Mouse (Mus musculus): ENCODE data around the gene Bmpr1b. TPM values are rescaled to one million over a fixed set of nuclear protein-coding genes. Genes with fewer than 3 reads are reported as not detected.

Bmpr1b gene
- polyA plus RNA-seq, 1 experiment: not detected

GRCm38 (mm10) chr3:142089684-142090083, 79.5 kb downstream of the Bmpr1b start:
- Histone ChIP-seq H3K9me3 (0 out of 2 replicates have a peak, but pooled peaks cover 4% of the 10 kb centered on the region), H3K36me3 (replicated peaks; ENCODE audit: low read length) (no peaks in the 10 kb centered on the region), H3K4me3 (replicated peaks) (no peak overlapping the region), H3K4me1 (no peaks in the 10 kb centered on the region), H3K27me3 (replicated peaks) (no peaks in the 10 kb centered on the region)
- TF ChIP-seq GATA1 (IDR thresholded peaks at IDR 0.05; ENCODE audit: borderline replicate concordance, low read length) (no peak), FLI1 (IDR thresholded peaks at IDR 0.05; ENCODE audit: low read length) (no peak)

DNA sequence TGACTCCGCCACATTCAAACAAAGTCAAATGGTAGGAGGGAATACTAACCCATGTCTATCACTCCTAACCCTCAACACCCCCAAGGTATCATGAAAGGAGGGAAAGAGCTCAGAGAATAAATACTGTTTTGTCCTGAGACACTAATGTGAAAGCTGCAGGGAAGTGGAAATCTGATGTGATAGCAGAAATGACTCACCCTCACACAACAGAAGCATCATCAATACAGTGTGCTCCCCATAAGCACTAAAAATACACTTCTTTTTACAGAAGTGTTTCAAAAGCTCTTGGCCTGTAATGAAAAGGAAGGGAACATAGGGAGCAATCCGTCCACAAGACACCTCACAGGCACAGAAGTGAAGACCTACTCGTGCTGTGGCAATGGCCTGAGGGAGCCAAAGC, 83.3 kb downstream of the Bmpr1b start:
- Histone ChIP-seq H3K4me1 (no peaks in the 10 kb centered on the region), H3K36me3 (replicated peaks; ENCODE audit: low read length) (no peaks in the 10 kb centered on the region), H3K4me3 (replicated peaks) (no peak overlapping the region), H3K27me3 (replicated peaks) (no peaks in the 10 kb centered on the region), H3K9me3 (0 out of 2 replicates have a peak, but pooled peaks cover 1% of the 10 kb centered on the region)
- no peak for TF ChIP-seq GATA1 (IDR thresholded peaks at IDR 0.05; ENCODE audit: borderline replicate concordance, low read length)
- no peak for TF ChIP-seq FLI1 (IDR thresholded peaks at IDR 0.05; ENCODE audit: low read length)

GRCm38 (mm10) chr3:142084091-142084490, 85.1 kb downstream of the Bmpr1b start:
- Histone ChIP-seq H3K4me1 (no peaks in the 10 kb centered on the region), H3K4me3 (replicated peaks) (no peak overlapping the region), H3K9me3 (peaks cover 4% of the 10 kb centered on the region; the same call in 1 of the 2 replicates), H3K27me3 (replicated peaks) (no peaks in the 10 kb centered on the region), H3K36me3 (replicated peaks; ENCODE audit: low read length) (no peaks in the 10 kb centered on the region)
- TF ChIP-seq GATA1 (IDR thresholded peaks at IDR 0.05; ENCODE audit: borderline replicate concordance, low read length): no peak
- TF ChIP-seq FLI1 (IDR thresholded peaks at IDR 0.05; ENCODE audit: low read length): no peak

DNA sequence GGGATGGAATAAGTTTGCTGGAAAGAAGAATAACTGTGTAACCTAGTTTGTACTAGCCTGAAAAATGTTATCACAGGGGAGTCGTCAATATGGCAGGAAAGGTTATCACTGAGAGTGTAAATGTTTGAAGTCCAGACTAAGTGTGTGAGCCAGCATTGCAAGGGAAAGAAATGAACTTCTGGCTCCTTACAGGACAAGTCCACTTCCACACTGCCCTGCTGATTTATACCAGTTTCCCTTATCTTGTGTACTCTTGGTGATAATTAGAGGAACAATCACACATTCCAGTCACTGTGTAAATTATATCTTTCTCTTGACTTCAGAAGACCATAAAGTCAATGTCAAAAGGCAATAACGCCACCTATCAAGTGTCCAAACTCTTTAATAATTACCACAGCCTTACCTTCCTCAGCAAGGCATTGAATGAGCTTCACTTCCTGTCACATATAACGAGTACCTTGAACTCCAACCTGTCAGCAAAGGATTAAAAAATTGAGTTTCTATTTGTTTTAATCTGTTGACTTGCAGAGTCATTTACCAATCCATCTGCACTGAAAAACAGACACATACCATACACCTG, 91.4 kb downstream of the Bmpr1b start:
- Histone ChIP-seq H3K4me3 (replicated peaks) (no peak overlapping the region), H3K36me3 (replicated peaks; ENCODE audit: low read length) (no peaks in the 10 kb centered on the region)
- TF ChIP-seq FLI1 (IDR thresholded peaks at IDR 0.05; ENCODE audit: low read length) (no peak), GATA1 (IDR thresholded peaks at IDR 0.05; ENCODE audit: borderline replicate concordance, low read length) (no peak)

GRCm38 (mm10) chr3:142071601-142072000, 97.6 kb downstream of the Bmpr1b start:
- H3K27me3 ChIP-seq (replicated peaks): no peaks in the 10 kb centered on the region
- no peak for TF ChIP-seq FLI1 (IDR thresholded peaks at IDR 0.05; ENCODE audit: low read length)
- no peak for TF ChIP-seq GATA1 (IDR thresholded peaks at IDR 0.05; ENCODE audit: borderline replicate concordance, low read length)
- H3K4me3 ChIP-seq (replicated peaks): no peak overlapping the region
- no peaks in the 10 kb centered on the region for H3K4me1 ChIP-seq
- no peaks in the 10 kb centered on the region for H3K36me3 ChIP-seq (replicated peaks; ENCODE audit: low read length)
- H3K9me3 ChIP-seq: no peaks in the 10 kb centered on the region

More for the DNA sequence above, 91.4 kb downstream of the Bmpr1b start:
- H3K27me3 ChIP-seq (replicated peaks): no peaks in the 10 kb centered on the region
- H3K9me3 ChIP-seq: peaks cover 4% of the 10 kb centered on the region; the same call in 1 of the 2 replicates
- H3K4me1 ChIP-seq: no peaks in the 10 kb centered on the region

- Histone ChIP-seq H3K4me1 (no peaks in the 10 kb centered on the region), H3K36me3 (replicated peaks; ENCODE audit: low read length) (no peaks in the 10 kb centered on the region), H3K4me3 (replicated peaks) (no peak overlapping the region), H3K9me3 (no peaks in the 10 kb centered on the region), H3K27me3 (replicated peaks) (no peaks in the 10 kb centered on the region)
- no peak for TF ChIP-seq FLI1 (IDR thresholded peaks at IDR 0.05; ENCODE audit: low read length)
- TF ChIP-seq GATA1 (IDR thresholded peaks at IDR 0.05; ENCODE audit: borderline replicate concordance, low read length): no peak
Observed at GRCm38 (mm10) chr3:142066792-142067346, 102.4 kb downstream of the Bmpr1b start.

DNA sequence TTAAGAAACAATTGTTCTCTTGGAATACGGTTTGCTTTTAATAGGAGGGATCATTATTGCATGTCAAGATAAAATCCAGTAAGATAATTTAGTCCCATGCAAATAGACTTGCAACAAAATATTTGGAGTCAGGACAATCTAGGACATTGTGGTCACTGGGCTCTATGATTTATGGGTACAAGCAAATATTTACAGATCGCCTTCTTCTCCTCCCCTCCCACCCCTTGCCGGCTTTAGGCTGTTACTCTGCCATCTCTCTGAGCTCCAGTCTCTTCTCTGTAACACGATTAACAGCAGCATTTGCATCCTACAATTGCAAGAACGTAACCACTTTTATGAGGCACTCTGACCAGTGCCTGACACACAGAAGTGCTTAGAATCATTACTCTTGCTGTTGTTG, 104.1 kb downstream of the Bmpr1b start:
- no peaks in the 10 kb centered on the region for H3K4me1 ChIP-seq
- TF ChIP-seq GATA1 (IDR thresholded peaks at IDR 0.05; ENCODE audit: borderline replicate concordance, low read length) (no peak), FLI1 (IDR thresholded peaks at IDR 0.05; ENCODE audit: low read length) (no peak)
- no peak overlapping the region for H3K4me3 ChIP-seq (replicated peaks)
- H3K36me3 ChIP-seq (replicated peaks; ENCODE audit: low read length): no peaks in the 10 kb centered on the region
- H3K9me3 ChIP-seq: peaks cover 5% of the 10 kb centered on the region; the same call in 1 of the 2 replicates
- H3K27me3 ChIP-seq (replicated peaks): no peaks in the 10 kb centered on the region

GRCm38 (mm10) chr3:142063536-142064226, 105.5 kb downstream of the Bmpr1b start:
- no peaks in the 10 kb centered on the region for H3K4me1 ChIP-seq
- peaks cover 5% of the 10 kb centered on the region; the same call in 1 of the 2 replicates for H3K9me3 ChIP-seq
- no peak overlapping the region for H3K4me3 ChIP-seq (replicated peaks)
- H3K27me3 ChIP-seq (replicated peaks): no peaks in the 10 kb centered on the region
- no peaks in the 10 kb centered on the region for H3K36me3 ChIP-seq (replicated peaks; ENCODE audit: low read length)
- no peak for TF ChIP-seq FLI1 (IDR thresholded peaks at IDR 0.05; ENCODE audit: low read length)
- TF ChIP-seq GATA1 (IDR thresholded peaks at IDR 0.05; ENCODE audit: borderline replicate concordance, low read length): no peak

DNA sequence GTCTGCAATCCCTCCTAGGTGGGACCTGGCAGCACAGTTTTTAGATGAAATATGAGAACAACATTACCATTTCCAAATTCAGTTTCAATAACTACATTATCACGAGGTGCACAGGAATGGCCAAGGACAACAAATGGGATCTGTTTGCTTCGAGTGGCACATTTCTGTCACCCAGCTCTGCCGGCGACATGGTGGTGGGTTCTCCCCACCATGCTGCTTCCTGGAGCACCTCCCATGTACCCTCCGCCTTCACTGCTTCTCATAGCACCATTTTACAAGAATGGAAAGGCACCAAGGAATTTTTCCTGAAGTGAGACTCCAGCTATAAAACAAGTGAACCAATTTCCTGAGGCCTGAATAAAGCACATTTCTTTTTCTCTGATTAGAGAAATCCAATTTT, 108.0 kb downstream of the Bmpr1b start:
- Histone ChIP-seq H3K27me3 (replicated peaks) (no peaks in the 10 kb centered on the region), H3K4me1 (no peaks in the 10 kb centered on the region), H3K9me3 (peaks cover 5% of the 10 kb centered on the region; the same call in 1 of the 2 replicates), H3K36me3 (replicated peaks; ENCODE audit: low read length) (no peaks in the 10 kb centered on the region), H3K4me3 (replicated peaks) (no peak overlapping the region)
- TF ChIP-seq FLI1 (IDR thresholded peaks at IDR 0.05; ENCODE audit: low read length) (no peak), GATA1 (IDR thresholded peaks at IDR 0.05; ENCODE audit: borderline replicate concordance, low read length) (no peak)

GRCm38 (mm10) chr3:142059890-142060289, 109.3 kb downstream of the Bmpr1b start:
- peaks cover 5% of the 10 kb centered on the region; the same call in 1 of the 2 replicates for H3K9me3 ChIP-seq
- no peak overlapping the region for H3K4me3 ChIP-seq (replicated peaks)
- H3K36me3 ChIP-seq (replicated peaks; ENCODE audit: low read length): no peaks in the 10 kb centered on the region
- no peak for TF ChIP-seq FLI1 (IDR thresholded peaks at IDR 0.05; ENCODE audit: low read length)
- no peak for TF ChIP-seq GATA1 (IDR thresholded peaks at IDR 0.05; ENCODE audit: borderline replicate concordance, low read length)
- no peaks in the 10 kb centered on the region for H3K27me3 ChIP-seq (replicated peaks)
- H3K4me1 ChIP-seq: no peaks in the 10 kb centered on the region
